Mouse (Mus musculus): ENCODE measurements at regions not wholly inside any gene's neighbourhood (a gene's known extent, or its start where the extent isn't known, plus 50 kb on each side); places are given as distances from the start of the nearest gene placed in this dataset.

DNA sequence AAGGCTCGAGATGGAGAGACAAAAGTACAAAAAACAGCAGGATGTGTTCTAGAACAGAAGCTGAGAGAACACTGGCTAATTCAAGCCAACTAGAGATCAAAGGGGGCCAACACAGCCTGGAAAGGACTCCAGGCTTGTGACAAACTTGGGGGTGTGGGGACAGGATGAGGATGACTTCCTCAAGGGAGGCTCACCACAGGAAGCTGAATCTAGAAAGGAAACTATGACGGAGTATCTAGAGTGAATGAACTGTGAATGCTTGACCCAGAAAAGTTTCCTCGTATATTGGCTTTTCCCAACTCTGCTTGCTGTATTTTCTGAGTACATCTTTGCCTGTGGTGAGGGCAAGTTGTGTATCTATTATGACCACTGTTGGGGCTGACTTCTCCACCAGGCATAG is 93.3 kb upstream of the Cited2 start:
- TF ChIP-seq CTCF (IDR thresholded peaks at IDR 0.05; ENCODE audit: borderline replicate concordance, insufficient read depth, low read length) = no peak
- no peak for TF ChIP-seq POLR2A (IDR thresholded peaks at IDR 0.05; ENCODE audit: low read depth, low read length)
